Mouse (Mus musculus): ENCODE results near the gene Trim9.

Trim9 gene

GRCm38 (mm10) chr12:70325826-70326225 is 21.6 kb downstream of the Trim9 start:
- DNase-seq (ENCODE audit: low spot score in 2 of 2): no peak

GRCm38 (mm10) chr12:70322790-70323189 is 24.6 kb downstream of the Trim9 start:
- DNase-seq (ENCODE audit: low spot score in 2 of 2): no peak

GRCm38 (mm10) chr12:70316147-70316546 is 31.3 kb downstream of the Trim9 start:
- DNase-seq (ENCODE audit: low spot score in 2 of 2): no peak

- no peak for DNase-seq (ENCODE audit: low spot score in 2 of 2)
These were observed 39.5 kb downstream of the Trim9 start for GRCm38 (mm10) chr12:70307881-70308280.

GRCm38 (mm10) chr12:70307062-70307461 is 40.4 kb downstream of the Trim9 start:
- no peak for DNase-seq (ENCODE audit: low spot score in 2 of 2)

DNA sequence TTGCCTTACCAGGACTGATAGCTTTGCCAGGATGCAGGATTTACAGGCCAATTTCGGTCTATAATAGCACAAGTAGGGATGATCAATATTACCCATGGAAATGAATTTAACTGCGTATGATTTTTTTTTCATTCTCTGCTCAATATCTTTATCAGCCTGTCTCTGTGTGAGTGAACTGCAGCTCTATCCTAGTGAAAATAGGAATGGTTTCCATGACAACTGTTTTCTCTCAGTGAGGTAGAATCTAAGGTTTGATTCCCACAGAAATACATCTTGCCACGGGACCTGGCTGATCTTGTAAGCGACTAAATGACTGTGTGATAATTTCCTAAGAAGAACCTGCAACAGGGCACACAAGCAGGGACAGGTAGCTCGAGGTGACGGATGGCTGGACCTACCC is 43.4 kb downstream of the Trim9 start:
- no peak for DNase-seq (ENCODE audit: low spot score in 2 of 2)

DNA sequence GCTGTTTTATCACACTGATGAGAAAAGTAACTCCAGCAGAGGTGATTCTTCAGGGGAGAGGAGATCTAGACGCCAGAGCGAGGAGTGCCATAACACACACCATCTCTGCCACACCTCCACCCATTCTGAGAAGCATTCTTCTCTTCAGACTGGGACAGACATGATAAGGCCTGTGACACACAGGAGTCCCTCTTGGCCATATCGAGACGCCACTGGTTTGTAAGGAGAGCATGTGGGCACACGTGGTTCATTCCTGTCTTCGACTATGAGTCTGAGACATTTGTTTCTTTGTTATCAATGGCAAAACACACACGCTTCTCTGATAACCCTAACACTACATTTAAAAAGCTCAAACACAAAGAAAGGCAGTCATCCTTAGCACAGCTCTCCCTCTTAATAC is 43.9 kb downstream of the Trim9 start:
- no peak for DNase-seq (ENCODE audit: low spot score in 2 of 2)

GRCm38 (mm10) chr12:70302022-70302720 is 45.2 kb downstream of the Trim9 start:
- DNase-seq (ENCODE audit: low spot score in 2 of 2): no peak

- DNase-seq (ENCODE audit: low spot score in 2 of 2): no peak
These were observed 53.3 kb downstream of the Trim9 start for GRCm38 (mm10) chr12:70293927-70294684.

DNA sequence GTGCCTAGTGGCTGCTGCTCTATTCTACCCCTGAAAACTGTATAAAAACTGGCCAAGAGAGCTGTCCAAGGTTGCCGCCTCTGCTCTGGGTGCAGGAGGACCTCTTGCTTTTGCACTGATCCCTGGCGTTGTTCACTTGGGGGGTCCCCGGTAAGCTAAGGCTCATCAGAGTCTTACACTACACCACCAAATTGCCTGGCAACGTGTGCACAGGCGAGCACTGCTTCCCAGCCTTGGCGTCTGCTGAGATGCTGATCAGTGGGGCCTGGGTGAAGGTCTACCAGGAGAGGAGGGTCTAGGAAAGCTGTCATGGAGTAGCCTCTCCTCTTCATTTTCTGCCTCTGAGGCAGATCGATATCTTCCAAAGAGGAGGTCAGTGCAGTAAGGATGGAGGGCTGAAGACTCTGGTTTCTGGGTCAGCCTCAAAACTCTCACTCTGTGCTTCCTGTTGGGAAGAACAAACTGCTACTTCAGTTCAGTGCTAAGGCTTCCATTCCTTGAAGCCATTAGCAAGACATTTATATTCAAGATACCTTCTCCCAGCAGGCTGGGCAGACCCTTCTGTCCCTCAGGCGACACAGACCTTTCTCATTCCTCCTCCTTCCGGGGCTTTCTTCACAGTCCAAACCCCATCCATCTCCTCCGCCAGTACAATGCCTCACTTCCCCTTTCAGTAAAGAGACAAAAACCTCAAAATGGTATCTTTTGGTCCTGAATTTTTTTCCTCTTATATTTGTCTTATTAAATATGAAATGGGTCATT is 54.1 kb downstream of the Trim9 start:
- DNase-seq (ENCODE audit: low spot score in 2 of 2): no peak

DNA sequence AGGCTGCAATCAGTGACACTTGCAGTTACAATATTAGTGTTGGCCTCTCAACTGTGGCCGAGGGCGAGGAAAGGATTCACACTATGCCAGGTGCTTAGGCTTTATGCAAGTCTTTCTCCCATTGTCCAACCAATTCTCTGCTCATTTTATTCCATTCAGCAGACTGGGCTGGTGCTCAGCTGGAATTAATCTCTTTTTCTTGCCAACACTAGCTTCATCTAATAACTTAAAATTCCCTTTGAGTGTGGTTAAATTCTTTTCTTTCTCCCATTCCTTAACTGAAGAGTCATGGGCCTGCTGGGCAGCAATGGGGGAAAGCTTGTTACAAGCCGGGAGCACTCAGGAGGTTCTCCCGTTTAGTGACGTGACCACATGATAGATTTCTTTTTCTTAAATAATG is 61.9 kb downstream of the Trim9 start:
- DNase-seq (ENCODE audit: low spot score in 2 of 2): no peak

DNA sequence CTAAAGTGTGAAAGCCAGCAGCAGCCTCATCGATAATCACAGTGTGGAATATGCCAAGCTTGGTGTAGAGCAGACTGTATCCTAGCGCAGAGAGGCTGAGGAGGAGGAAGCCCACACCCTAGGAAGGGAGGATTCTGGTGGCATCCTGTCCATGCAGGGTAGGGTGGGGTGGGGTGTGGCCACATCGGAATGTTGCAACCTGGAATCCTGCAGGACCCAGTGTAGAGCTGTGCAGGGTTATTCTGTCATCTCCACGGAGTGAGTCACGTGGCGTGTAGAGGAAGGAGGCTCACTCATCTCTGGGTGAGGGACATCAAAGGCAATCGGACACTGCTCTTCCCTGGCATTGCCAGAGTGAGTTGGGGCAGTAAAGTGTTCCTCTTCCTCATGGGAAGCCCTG is 62.4 kb downstream of the Trim9 start:
- no peak for DNase-seq (ENCODE audit: low spot score in 2 of 2)

- DNase-seq (ENCODE audit: low spot score in 2 of 2): peak; percentile 53 to 54
These were observed 64.2 kb downstream of the Trim9 start for GRCm38 (mm10) chr12:70283116-70283731.

GRCm38 (mm10) chr12:70280930-70281329 is 66.5 kb downstream of the Trim9 start:
- DNase-seq (ENCODE audit: low spot score in 2 of 2): no peak

- no peak for DNase-seq (ENCODE audit: low spot score in 2 of 2)
These were observed 67.0 kb downstream of the Trim9 start for GRCm38 (mm10) chr12:70280381-70280780.

DNA sequence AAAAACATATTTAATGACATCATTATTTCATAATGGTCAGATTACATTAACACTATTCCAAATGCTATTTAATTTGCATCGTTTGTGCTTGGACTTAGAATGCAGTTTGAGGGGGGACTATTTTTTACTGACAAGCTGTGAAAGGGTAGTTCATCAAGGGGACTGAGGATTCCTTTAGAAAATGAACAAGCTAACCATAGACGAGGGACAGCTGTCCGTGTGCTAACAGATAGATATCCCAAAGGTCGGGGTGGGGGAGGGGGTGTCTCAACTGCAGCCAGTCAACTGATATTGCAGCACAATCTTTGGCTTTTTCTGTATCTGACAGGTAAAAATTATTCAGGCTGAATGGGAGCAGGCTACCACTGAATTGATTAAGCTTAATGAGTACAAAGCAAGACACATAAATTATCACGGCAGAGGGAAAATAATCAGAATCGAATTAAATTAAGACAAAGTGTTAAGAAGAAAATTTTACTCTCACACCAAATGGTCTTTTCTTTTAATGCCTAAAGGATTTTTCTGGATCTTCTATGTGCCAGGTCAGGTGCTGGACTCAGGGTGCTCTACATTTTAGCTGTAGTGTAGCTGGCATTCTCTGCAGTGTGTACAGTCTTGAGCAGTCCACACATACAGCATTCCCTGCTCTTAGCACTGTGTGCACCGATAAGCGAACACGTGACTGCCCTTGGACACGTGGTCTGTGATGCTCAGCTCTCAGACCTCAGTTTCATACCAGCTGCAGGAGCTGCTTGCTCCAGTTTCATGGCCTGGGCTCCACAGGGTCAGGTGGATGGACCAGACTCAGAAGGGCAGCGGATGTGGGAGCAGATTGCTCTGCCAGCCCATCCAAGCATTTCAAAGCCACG is 70.1 kb downstream of the Trim9 start:
- DNase-seq (ENCODE audit: low spot score in 2 of 2): no peak

GRCm38 (mm10) chr12:70269724-70270123 is 77.7 kb downstream of the Trim9 start:
- DNase-seq (ENCODE audit: low spot score in 2 of 2): no peak

DNA sequence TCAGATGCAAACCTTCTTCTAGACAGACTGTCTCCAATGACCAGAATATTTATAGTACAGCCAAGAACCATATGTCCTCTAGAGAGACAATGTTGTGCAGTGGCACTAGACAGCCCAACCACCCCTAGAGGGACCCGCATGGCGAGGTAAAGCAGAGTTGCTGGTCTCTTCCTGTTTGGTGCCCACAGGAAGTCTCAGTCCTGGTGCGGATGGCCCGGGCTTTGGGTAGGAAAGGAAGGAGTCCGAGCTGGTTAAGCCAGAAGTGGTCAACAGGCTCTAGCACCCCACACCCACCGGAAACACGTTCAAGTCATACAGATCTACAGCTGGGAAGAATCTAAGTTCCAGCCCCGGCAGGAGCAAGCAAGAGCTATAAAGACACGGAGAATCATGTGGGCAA is 80.1 kb downstream of the Trim9 start:
- DNase-seq (ENCODE audit: low spot score in 2 of 2): no peak

- DNase-seq (ENCODE audit: low spot score in 2 of 2): no peak
These were observed 80.9 kb downstream of the Trim9 start for GRCm38 (mm10) chr12:70266494-70266931.

- DNase-seq (ENCODE audit: low spot score in 2 of 2): no peak
These were observed 83.7 kb downstream of the Trim9 start for GRCm38 (mm10) chr12:70263721-70264120.
